Comparison of ENCODE assay signal across 22 mouse cellular contexts in genomic region chr7:53018094-53018493, GRCm38 (mm10).
DNase-seq lines count a peak whose midpoint lies in the region; ATAC-seq and TF ChIP-seq lines count a peak whose summit lies in the region.
"Had no signal": no experiment of that assay in that cellular context is flagged by ENCODE, and none has a peak within 500 bp of the region (broad histone marks: within the 10 kb centered on the region; RNA-seq: fewer than 3 reads in every experiment).

No protein-coding gene starts in this region.

- H3K4me2 ChIP-seq in forebrain, embryonic 15.5 days (replicated peaks), result no peak overlapping the region
- no peak overlapping the region for H3K4me2 ChIP-seq in forebrain, postnatal 0 days (ENCODE audit: low read depth)
- H3K4me2 ChIP-seq: embryonic facial prominence, embryonic 13.5 days; heart, embryonic 13.5 days had no signal

- H3K9me3 ChIP-seq in forebrain, embryonic 15.5 days, result no peaks in the 10 kb centered on the region
- no peaks in the 10 kb centered on the region for H3K9me3 ChIP-seq in forebrain, embryonic 10.5 days
- H3K9me3 ChIP-seq in forebrain, postnatal 0 days (ENCODE audit: low read length), result no peaks in the 10 kb centered on the region
- H3K9me3 ChIP-seq: embryonic facial prominence, embryonic 13.5 days; heart, embryonic 13.5 days had no signal

- no peak overlapping the region for H3K27ac ChIP-seq in forebrain, embryonic 15.5 days (replicated peaks)
- H3K27ac ChIP-seq in forebrain, embryonic 10.5 days, result no peak overlapping the region
- H3K27ac ChIP-seq in forebrain, postnatal 0 days (ENCODE audit: low read depth, low read length), result no peak overlapping the region
- H3K27ac ChIP-seq: embryonic facial prominence, embryonic 13.5 days; gastrocnemius, adult 2 months; heart, embryonic 13.5 days had no signal

- H3K4me1 ChIP-seq in forebrain, embryonic 15.5 days, result no peaks in the 10 kb centered on the region
- no peaks in the 10 kb centered on the region for H3K4me1 ChIP-seq in forebrain, embryonic 10.5 days
- no peaks in the 10 kb centered on the region for H3K4me1 ChIP-seq in forebrain, postnatal 0 days (ENCODE audit: insufficient read depth)
- H3K4me1 ChIP-seq: embryonic facial prominence, embryonic 13.5 days; heart, embryonic 13.5 days had no signal

- peak; percentile 74 for ATAC-seq in forebrain, embryonic 15.5 days (replicated peaks)
- ATAC-seq in forebrain, postnatal 0 days, result peak; percentile 70
- ATAC-seq in granulocyte monocyte progenitor cell, adult 5-6 weeks (replicated peaks; ENCODE audit: poor library complexity, severe bottlenecking), result no peak
- ATAC-seq: activated CD4-positive, CD25-positive, alpha-beta regulatory T cell, adult 4 months; hindbrain, embryonic 16.5 days; Patski had no signal

- TF ChIP-seq CTCF in brain, embryonic 14.5 days (IDR thresholded peaks at IDR 0.05; ENCODE audit: borderline replicate concordance, extremely low read depth, insufficient read depth, insufficient read length), result no peak
- no peak for TF ChIP-seq CTCF in forebrain, postnatal 0 days (IDR thresholded peaks at IDR 0.05; ENCODE audit: low read depth)

- peak; percentile 18 for DNase-seq in embryo, embryonic 10 days (ENCODE audit: low spot score)
- no peak for DNase-seq in embryo, embryonic 9.5 days (ENCODE audit: extremely low spot score)
- DNase-seq in forebrain, embryonic 10.5 days (ENCODE audit: extremely low spot score, low spot score), result no peak
- peak; percentile 52 for DNase-seq in brain, embryonic 14.5 days (ENCODE audit: low read depth)
- peak; percentile 3 for DNase-seq in forebrain, postnatal 0 days
- DNase-seq in urinary bladder, postnatal 10 days (ENCODE audit: low spot score), result no peak
- DNase-seq: adrenal gland, postnatal 14 days; gastrocnemius, adult 2 months; gastrocnemius, postnatal 25 days; heart, adult 11 months; heart, postnatal 36 days; kidney, adult 11 months; kidney, adult 9 months had no signal

- H3K27me3 ChIP-seq in forebrain, embryonic 15.5 days, result no peaks in the 10 kb centered on the region
- H3K27me3 ChIP-seq in forebrain, embryonic 10.5 days (ENCODE audit: poor library complexity, severe bottlenecking), result no peaks in the 10 kb centered on the region
- H3K27me3 ChIP-seq in forebrain, postnatal 0 days (ENCODE audit: insufficient read depth, low read length), result no peaks in the 10 kb centered on the region
- H3K27me3 ChIP-seq: CH12.LX; embryonic facial prominence, embryonic 13.5 days; heart, embryonic 13.5 days; Patski had no signal

- no peak overlapping the region for H3K4me3 ChIP-seq in forebrain, embryonic 15.5 days
- H3K4me3 ChIP-seq in forebrain, embryonic 10.5 days, result no peak overlapping the region
- H3K4me3 ChIP-seq in forebrain, postnatal 0 days (ENCODE audit: low read depth, low read length), result no peak overlapping the region
- H3K4me3 ChIP-seq: embryonic facial prominence, embryonic 13.5 days; erythroblast, embryonic 14.5 days; gastrocnemius, adult 2 months; heart, embryonic 13.5 days had no signal

- H3K36me3 ChIP-seq in forebrain, embryonic 15.5 days, result no peaks in the 10 kb centered on the region
- no peaks in the 10 kb centered on the region for H3K36me3 ChIP-seq in forebrain, embryonic 10.5 days (replicated peaks)
- H3K36me3 ChIP-seq in forebrain, postnatal 0 days (ENCODE audit: insufficient read depth), result no peaks in the 10 kb centered on the region
- H3K36me3 ChIP-seq: embryonic facial prominence, embryonic 13.5 days; heart, embryonic 13.5 days had no signal

- H3K9ac ChIP-seq in forebrain, embryonic 15.5 days (replicated peaks), result no peak overlapping the region
- H3K9ac ChIP-seq in forebrain, postnatal 0 days, result no peak overlapping the region
- H3K9ac ChIP-seq: embryonic facial prominence, embryonic 13.5 days; heart, embryonic 13.5 days had no signal

- TF ChIP-seq POLR2A in brain, embryonic 14.5 days (IDR thresholded peaks at IDR 0.05; ENCODE audit: borderline replicate concordance, extremely low read depth, insufficient read depth, insufficient read length, poor library complexity, severe bottlenecking), result no peak

Comparison
In these comparisons a context has a peak if more than half of its experiments do, and no peak if none do; other contexts are left out.
1. DNase-seq: peak in embryo, embryonic 10 days (single experiment), brain, embryonic 14.5 days (single experiment) and forebrain, postnatal 0 days (single experiment); none in embryo, embryonic 9.5 days (single experiment), forebrain, embryonic 10.5 days (single experiment) and urinary bladder, postnatal 10 days (single experiment).